ENCODE assay signal across 14 mouse cellular contexts in the genomic region with DNA sequence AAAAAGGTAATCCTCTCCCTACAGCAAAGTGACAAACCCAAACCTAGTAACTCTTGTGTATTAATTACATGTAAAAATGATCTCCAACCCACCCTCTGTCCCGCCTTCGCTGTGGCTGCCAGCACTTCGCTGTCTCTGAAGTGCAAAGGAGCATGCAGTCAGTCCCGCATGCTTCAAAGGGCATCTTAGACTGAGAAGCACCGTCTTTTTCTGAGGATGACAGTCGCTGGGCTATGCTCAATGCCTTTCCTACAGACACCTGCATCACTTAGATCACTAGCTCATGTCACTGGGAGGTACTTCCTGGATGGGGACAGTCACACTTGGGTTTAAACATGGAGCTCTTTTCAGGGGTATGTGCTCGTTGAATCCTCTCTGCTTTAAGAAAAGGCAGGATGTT.
"Had no signal": no experiment of that assay in that cellular context is flagged by ENCODE, and none has a peak within 500 bp of the region (broad histone marks: within the 10 kb centered on the region; RNA-seq: fewer than 3 reads in every experiment).

No protein-coding gene starts in this region.

- DNase-seq: forebrain, postnatal 0 days; gastrocnemius, adult 2 months; gastrocnemius, postnatal 10 days; gastrocnemius, postnatal 25 days; heart, adult 2 months; heart, postnatal 10 days; heart, postnatal 4 days; kidney, adult 18-20 months; kidney, adult 9 months; kidney, postnatal 14 days; kidney, postnatal 36 days; layer of hippocampus, adult 9-11 months; layer of hippocampus, postnatal 36 days; liver had no signal
